Mouse (Mus musculus): ENCODE data around the gene Pygb.

GRCm38 (mm10) chr2:150839686-150840471 is 53.3 kb downstream of the Pygb start:
- TF ChIP-seq CTCF (IDR thresholded peaks at IDR 0.05; ENCODE audit: low read depth, low read length) = no peak
- no peak for TF ChIP-seq POLR2A (IDR thresholded peaks at IDR 0.05; ENCODE audit: insufficient read depth, low read length)
- TF ChIP-seq EP300 (IDR thresholded peaks at IDR 0.05; ENCODE audit: insufficient read depth, low read depth, low read length) = no peak

All from ES-Bruce4 (cell line).